Mouse (Mus musculus) lung, adult 2 months (tissue): ENCODE measurements around the gene Asb5.

Experiments used
- CTCF ChIP-seq: fragments of 200-500 bp; IDR thresholded peaks from 2 replicates; pipeline ENCODE4 v1.5.1; 2011; ENCODE audit warnings: mild to moderate bottlenecking, low read length, control low read depth; ENCODE audit not compliant: insufficient read depth
- POLR2A ChIP-seq: fragments of 200-500 bp; IDR thresholded peaks from 2 replicates; pipeline ENCODE4 v1.6.1; 2011; ENCODE audit warnings: low read depth, mild to moderate bottlenecking, control low read depth, low read length, borderline replicate concordance; ENCODE audit errors: extremely low read depth

- TF ChIP-seq POLR2A (no peak), CTCF (no peak)
Observed at GRCm38 (mm10) chr8:54508096-54508456, 21.3 kb upstream of the Asb5 start.
